ENCODE assay signal across 10 mouse cellular contexts in genomic region chr11:86614056-86614530, GRCm38 (mm10).
A peak's percentile ranks its signal among the peaks of the same experiment; 100 is the strongest.
DNase-seq lines count a peak whose midpoint lies in the region; ATAC-seq lines count a peak whose summit lies in the region.
"Had no signal": no experiment of that assay in that cellular context is flagged by ENCODE, and none has a peak within 500 bp of the region (broad histone marks: within the 10 kb centered on the region; RNA-seq: fewer than 3 reads in every experiment).

No protein-coding gene starts in this region.

- ATAC-seq in erythroblast, adult 5-6 weeks (replicated peaks; ENCODE audit: low FRiP score, poor library complexity, severe bottlenecking) = peak; percentile 89
- peak; percentile 82 for ATAC-seq in liver, embryonic 15.5 days (ENCODE audit: insufficient read depth)
- peak; percentile 42; the same call in 1 of the 2 replicates for ATAC-seq in stomach, embryonic 14.5 days (ENCODE audit: insufficient number of reproducible peaks, insufficient read depth, low FRiP score, low read depth)
- ATAC-seq: forebrain, embryonic 16.5 days had no signal

- H3K27ac ChIP-seq in liver, embryonic 15.5 days (replicated peaks) = peak overlapping the region; percentile 96
- H3K27ac ChIP-seq in stomach, embryonic 14.5 days (ENCODE audit: low read length) = no peak overlapping the region
- no peak overlapping the region for H3K27ac ChIP-seq in forebrain, embryonic 10.5 days
- H3K27ac ChIP-seq: limb, embryonic 12.5 days had no signal

- peaks cover 18% of the 10 kb centered on the region for H3K36me3 ChIP-seq in liver, embryonic 15.5 days (replicated peaks)
- no peaks in the 10 kb centered on the region; the same call in 1 of the 2 replicates for H3K36me3 ChIP-seq in stomach, embryonic 14.5 days (ENCODE audit: control insufficient read depth, insufficient read depth, low read length)
- peaks cover 12% of the 10 kb centered on the region for H3K36me3 ChIP-seq in forebrain, embryonic 10.5 days (replicated peaks)

- WGBS in liver, embryonic 15.5 days (ENCODE audit: insufficient replicate concordance) = 11% methylated on average over 2 of the region's 2 CpGs
- 54% methylated on average over 2 of the region's 2 CpGs for WGBS in stomach, embryonic 14.5 days
- WGBS in forebrain, embryonic 10.5 days = 69% methylated on average over 2 of the region's 2 CpGs

- DNase-seq in left cerebral cortex, postnatal 25 days (ENCODE audit: low spot score in 2 of 2) = peak; percentile 18 to 64
- no peak for DNase-seq in left cerebral cortex, postnatal 36 days (ENCODE audit: low spot score in 2 of 2)
- no peak for DNase-seq in forebrain, embryonic 10.5 days (ENCODE audit: extremely low spot score, low spot score)
- DNase-seq in natural killer cell, adult 2 months (ENCODE audit: low spot score in 2 of 2) = no peak
- no peak for DNase-seq in right cerebral cortex, postnatal 4 days

- H3K9me3 ChIP-seq in liver, embryonic 15.5 days (replicated peaks) = no peaks in the 10 kb centered on the region
- H3K9me3 ChIP-seq in stomach, embryonic 14.5 days (ENCODE audit: control insufficient read depth, low read depth, low read length) = no peaks in the 10 kb centered on the region
- H3K9me3 ChIP-seq in forebrain, embryonic 10.5 days = no peaks in the 10 kb centered on the region
- H3K9me3 ChIP-seq: limb, embryonic 12.5 days had no signal

- H3K9ac ChIP-seq in liver, embryonic 15.5 days = peak overlapping the region; percentile 35
- H3K9ac ChIP-seq in stomach, embryonic 14.5 days (replicated peaks; ENCODE audit: low read depth, low read length) = no peak overlapping the region
- H3K9ac ChIP-seq: limb, embryonic 12.5 days had no signal

- H3K27me3 ChIP-seq in liver, embryonic 15.5 days = no peaks in the 10 kb centered on the region
- no peaks in the 10 kb centered on the region for H3K27me3 ChIP-seq in stomach, embryonic 14.5 days (ENCODE audit: control insufficient read depth, insufficient read depth, low read length)
- no peaks in the 10 kb centered on the region for H3K27me3 ChIP-seq in forebrain, embryonic 10.5 days (ENCODE audit: poor library complexity, severe bottlenecking)
- H3K27me3 ChIP-seq: limb, embryonic 12.5 days had no signal

- H3K4me2 ChIP-seq in liver, embryonic 15.5 days = peak overlapping the region; percentile 53
- no peak overlapping the region for H3K4me2 ChIP-seq in stomach, embryonic 14.5 days (replicated peaks; ENCODE audit: low read depth, low read length)
- H3K4me2 ChIP-seq: limb, embryonic 12.5 days had no signal

- H3K4me3 ChIP-seq in liver, embryonic 15.5 days (replicated peaks) = no peak overlapping the region
- H3K4me3 ChIP-seq in stomach, embryonic 14.5 days (ENCODE audit: low read depth, low read length) = no peak overlapping the region
- no peak overlapping the region for H3K4me3 ChIP-seq in forebrain, embryonic 10.5 days
- H3K4me3 ChIP-seq: limb, embryonic 12.5 days had no signal

- intact Hi-C loops in left cerebral cortex, postnatal 25 days (cut with DNase I) = no loop called here
- intact Hi-C loops in left cerebral cortex, postnatal 36 days (cut with DNase I) = no loop called here

- H3K4me1 ChIP-seq in liver, embryonic 15.5 days (replicated peaks) = peaks cover 56% of the 10 kb centered on the region
- no peaks in the 10 kb centered on the region for H3K4me1 ChIP-seq in stomach, embryonic 14.5 days (ENCODE audit: control insufficient read depth, insufficient read depth, low read length)
- H3K4me1 ChIP-seq in forebrain, embryonic 10.5 days = no peaks in the 10 kb centered on the region
- H3K4me1 ChIP-seq: limb, embryonic 12.5 days had no signal

Comparison
In these comparisons a context has a peak if more than half of its experiments do, and no peak if none do; other contexts are left out.
1. DNase-seq: peak in left cerebral cortex, postnatal 25 days (2 of 2); none in left cerebral cortex, postnatal 36 days (0 of 2), forebrain, embryonic 10.5 days (single experiment), natural killer cell, adult 2 months (0 of 2) and right cerebral cortex, postnatal 4 days (single experiment).
2. Peak in every context shown above with its lines, with median percentiles within 50 percentile points of each other: ATAC-seq.